Mouse (Mus musculus) kidney, adult 9 months (tissue): ENCODE measurements around the gene Farp1.

Source experiments
- DNase-seq: peaks from one replicate; pipeline ENCODE4 v3.0.0; 2022

Farp1 gene

GRCm38 (mm10) chr14:121229036-121229773, 194.2 kb downstream of the Farp1 start:
- DNase-seq = peak; percentile 34

GRCm38 (mm10) chr14:121231232-121231631, 196.2 kb downstream of the Farp1 start:
- DNase-seq = no peak

GRCm38 (mm10) chr14:121234741-121235307, 199.8 kb downstream of the Farp1 start:
- no peak for DNase-seq

- no peak for DNase-seq
These were observed 201.7 kb downstream of the Farp1 start for GRCm38 (mm10) chr14:121236736-121237135.

- DNase-seq = no peak
These were observed 203.7 kb downstream of the Farp1 start for GRCm38 (mm10) chr14:121238727-121239126.

- no peak for DNase-seq
These were observed 204.4 kb downstream of the Farp1 start for GRCm38 (mm10) chr14:121239386-121239785.

- no peak for DNase-seq
These were observed 209.1 kb downstream of the Farp1 start for GRCm38 (mm10) chr14:121244104-121244503.

GRCm38 (mm10) chr14:121246048-121246731, 211.2 kb downstream of the Farp1 start:
- no peak for DNase-seq

- DNase-seq = no peak
These were observed 212.3 kb downstream of the Farp1 start for GRCm38 (mm10) chr14:121247287-121247686.

GRCm38 (mm10) chr14:121248346-121248745, 213.3 kb downstream of the Farp1 start:
- no peak for DNase-seq

GRCm38 (mm10) chr14:121251099-121251498, 216.1 kb downstream of the Farp1 start:
- no peak for DNase-seq

- DNase-seq = no peak
These were observed 216.7 kb downstream of the Farp1 start for GRCm38 (mm10) chr14:121251708-121252107.

GRCm38 (mm10) chr14:121252542-121252941, 217.5 kb downstream of the Farp1 start:
- no peak for DNase-seq

GRCm38 (mm10) chr14:121254869-121255268, 219.9 kb downstream of the Farp1 start:
- no peak for DNase-seq

- no peak for DNase-seq
These were observed 220.5 kb downstream of the Farp1 start for GRCm38 (mm10) chr14:121255469-121255868.

GRCm38 (mm10) chr14:121256896-121257295, 221.9 kb downstream of the Farp1 start:
- DNase-seq = no peak

- no peak for DNase-seq
These were observed 224.3 kb downstream of the Farp1 start for GRCm38 (mm10) chr14:121259332-121259731.

- DNase-seq = peak; percentile 55
These were observed 224.8 kb downstream of the Farp1 start for GRCm38 (mm10) chr14:121259789-121260188.

- DNase-seq = no peak
These were observed 226.4 kb downstream of the Farp1 start for GRCm38 (mm10) chr14:121261229-121261879.

- DNase-seq = no peak
These were observed 227.6 kb downstream of the Farp1 start for GRCm38 (mm10) chr14:121262606-121263005.

GRCm38 (mm10) chr14:121263912-121264311, 228.9 kb downstream of the Farp1 start:
- DNase-seq = no peak

GRCm38 (mm10) chr14:121264453-121264852, 229.5 kb downstream of the Farp1 start:
- no peak for DNase-seq

GRCm38 (mm10) chr14:121267801-121268200, 232.8 kb downstream of the Farp1 start:
- no peak for DNase-seq
